Mouse (Mus musculus) ES-E14 (cell line): Measurements from ENCODE around the gene Noxo1.

Experiments
- CHD2 ChIP-seq: IDR thresholded peaks from 2 replicates; pipeline ENCODE4 v1.6.1; 2014; ENCODE audit warnings: mild to moderate bottlenecking, low read depth, low read length, inconsistent platforms
- HCFC1 ChIP-seq: IDR thresholded peaks from 2 replicates; pipeline ENCODE4 v1.6.1; 2012; ENCODE audit warnings: low read length, inconsistent platforms, borderline replicate concordance; ENCODE audit not compliant: insufficient read depth
- ZC3H11A ChIP-seq: IDR thresholded peaks from 2 replicates; pipeline ENCODE4 v1.6.1; 2012; ENCODE audit warnings: low read depth, mild to moderate bottlenecking, inconsistent platforms, low read length, borderline replicate concordance

GRCm38 (mm10) chr17:24746986-24747385, 51.0 kb downstream of the Noxo1 start:
- TF ChIP-seq CHD2 (no peak), ZC3H11A (no peak), HCFC1 (no peak)
